ENCODE assay signal across 8 mouse cellular contexts in the genomic region with DNA sequence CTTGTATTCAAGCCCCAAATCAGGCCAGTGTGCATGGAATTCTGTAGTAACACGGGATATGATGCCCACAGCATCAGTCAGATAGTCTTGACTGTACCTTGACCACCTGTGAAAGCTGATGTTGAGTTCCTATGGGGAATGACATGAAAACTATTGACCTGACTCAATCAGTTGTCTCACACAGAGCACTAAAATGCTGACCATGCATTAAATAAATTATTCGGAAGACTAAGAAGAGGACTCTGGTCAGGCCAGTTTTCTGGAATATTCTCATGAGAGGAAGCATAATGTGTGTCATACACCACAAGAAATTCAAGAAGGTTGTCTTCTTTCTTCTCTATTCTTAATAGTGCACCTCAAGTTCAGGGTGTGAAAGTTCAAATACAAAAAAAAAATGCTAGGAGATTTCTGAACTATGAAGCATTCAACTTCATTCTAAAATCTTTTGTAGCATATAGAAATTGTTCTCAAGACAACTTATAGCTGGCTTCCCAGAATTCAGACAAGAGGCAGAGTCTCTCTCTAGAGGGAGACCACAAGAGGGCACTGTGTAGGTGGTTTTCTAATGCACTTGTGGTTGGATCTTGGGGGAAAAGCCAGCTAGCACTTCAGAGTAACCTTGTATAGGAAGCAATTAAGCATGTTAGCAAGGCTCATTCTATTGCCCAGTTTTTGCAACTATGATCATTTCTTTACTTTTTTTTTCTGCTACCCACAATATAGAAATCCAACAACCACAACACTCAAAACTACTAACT.
DNase-seq lines count a peak whose midpoint lies in the region; ATAC-seq and TF ChIP-seq lines count a peak whose summit lies in the region.
"Had no signal": no experiment of that assay in that cellular context is flagged by ENCODE, and none has a peak within 500 bp of the region (broad histone marks: within the 10 kb centered on the region; RNA-seq: fewer than 3 reads in every experiment).

No protein-coding gene starts in this region.

- H3K4me3 ChIP-seq in hindbrain, postnatal 0 days (ENCODE audit: low read length) = no peak overlapping the region
- H3K4me3 ChIP-seq in hindbrain, embryonic 10.5 days = no peak overlapping the region
- H3K4me3 ChIP-seq: hindbrain, embryonic 15.5 days had no signal

- H3K4me1 ChIP-seq in hindbrain, postnatal 0 days (ENCODE audit: insufficient read depth, low read length) = no peaks in the 10 kb centered on the region
- H3K4me1 ChIP-seq in hindbrain, embryonic 10.5 days (replicated peaks) = no peaks in the 10 kb centered on the region
- H3K4me1 ChIP-seq: hindbrain, embryonic 15.5 days had no signal

- H3K36me3 ChIP-seq in hindbrain, postnatal 0 days (ENCODE audit: insufficient read depth, low read length) = no peaks in the 10 kb centered on the region
- H3K36me3 ChIP-seq in hindbrain, embryonic 10.5 days = no peaks in the 10 kb centered on the region
- H3K36me3 ChIP-seq: hindbrain, embryonic 15.5 days had no signal

- peak; percentile 58 for TF ChIP-seq CTCF in hindbrain, postnatal 0 days (IDR thresholded peaks at IDR 0.05; ENCODE audit: low read depth)

- WGBS in hindbrain, postnatal 0 days = 59% methylated on average over 2 of the region's 2 CpGs
- WGBS in hindbrain, embryonic 10.5 days = 69% methylated on average over 2 of the region's 2 CpGs

- no peak overlapping the region for H3K27ac ChIP-seq in hindbrain, postnatal 0 days
- no peak overlapping the region for H3K27ac ChIP-seq in hindbrain, embryonic 10.5 days
- H3K27ac ChIP-seq: hindbrain, embryonic 15.5 days had no signal

- no peak for ATAC-seq in hindbrain, postnatal 0 days

- no peak overlapping the region for H3K4me2 ChIP-seq in hindbrain, postnatal 0 days (ENCODE audit: low read depth, low read length)
- H3K4me2 ChIP-seq: hindbrain, embryonic 15.5 days had no signal

- H3K9me3 ChIP-seq in hindbrain, postnatal 0 days (ENCODE audit: low read length) = no peaks in the 10 kb centered on the region
- H3K9me3 ChIP-seq in hindbrain, embryonic 10.5 days = no peaks in the 10 kb centered on the region
- H3K9me3 ChIP-seq: hindbrain, embryonic 15.5 days had no signal

- no peaks in the 10 kb centered on the region for H3K27me3 ChIP-seq in hindbrain, postnatal 0 days (ENCODE audit: insufficient read depth, low read length)
- no peaks in the 10 kb centered on the region for H3K27me3 ChIP-seq in hindbrain, embryonic 10.5 days (ENCODE audit: insufficient read depth, poor library complexity, severe bottlenecking)
- H3K27me3 ChIP-seq: hindbrain, embryonic 15.5 days had no signal

- H3K9ac ChIP-seq in hindbrain, postnatal 0 days (replicated peaks; ENCODE audit: low read length) = no peak overlapping the region
- H3K9ac ChIP-seq: hindbrain, embryonic 15.5 days had no signal

- peak; percentile 62 for DNase-seq in hindbrain, postnatal 0 days (ENCODE audit: low spot score)
- DNase-seq in hindbrain, embryonic 10.5 days (ENCODE audit: low spot score) = no peak
- DNase-seq in 3T3-L1 (ENCODE audit: low read depth, low spot score) (peak; percentile 51), A20 (ENCODE audit: low read depth, low spot score) (peak; percentile 3)
- peak; percentile 35 for DNase-seq in heart, postnatal 4 days
- no peak for DNase-seq in thymus, postnatal 25 days
- DNase-seq in gastrocnemius, postnatal 25 days = no peak

Comparison
In these comparisons a context has a peak if more than half of its experiments do, and no peak if none do; other contexts are left out.
1. DNase-seq: peak in hindbrain, postnatal 0 days (single experiment), 3T3-L1 (single experiment), A20 (single experiment) and heart, postnatal 4 days (single experiment); none in hindbrain, embryonic 10.5 days (single experiment), thymus, postnatal 25 days (single experiment) and gastrocnemius, postnatal 25 days (single experiment).